Mouse (Mus musculus) midbrain, embryonic 13.5 days (tissue): Measurements from ENCODE around the gene Hivep3. TPM values are rescaled to one million over a fixed set of nuclear protein-coding genes. Genes with fewer than 3 reads are reported as not detected.

Experiments
- ATAC-seq: fragments of 200-750 bp; cut with Nextera tagmentation; 2 replicates; pipeline ENCODE4 v1.8.0; 2017; ENCODE audit warnings: mild to moderate bottlenecking, moderate TSS enrichment, moderate library complexity
- H3K27ac ChIP-seq: fragments of 300-500 bp; sonication (generic); 2 replicates; pipeline ENCODE4 v1.5.1; 2015; ENCODE audit warnings: inconsistent platforms, mild to moderate bottlenecking, moderate library complexity
- H3K27me3 ChIP-seq: fragments of 300-500 bp; sonication (generic); 2 replicates; pipeline ENCODE4 v1.6.1; 2015; ENCODE audit warnings: mild to moderate bottlenecking, inconsistent platforms
- H3K36me3 ChIP-seq: fragments of 300-500 bp; sonication (generic); 2 replicates; pipeline ENCODE4 v1.6.1; 2015; ENCODE audit warnings: mild to moderate bottlenecking, inconsistent platforms
- H3K4me1 ChIP-seq: fragments of 300-500 bp; sonication (generic); replicated peaks from 2 replicates; pipeline ENCODE4 v1.6.1; 2015; ENCODE audit warnings: inconsistent platforms
- H3K4me2 ChIP-seq: fragments of 300-500 bp; sonication (generic); replicated peaks from 2 replicates; pipeline ENCODE4 v1.6.1; 2015; ENCODE audit warnings: moderate library complexity, mild to moderate bottlenecking, inconsistent platforms
- H3K4me3 ChIP-seq: fragments of 300-500 bp; sonication (generic); replicated peaks from 2 replicates; pipeline ENCODE4 v1.5.1; 2015; ENCODE audit warnings: mild to moderate bottlenecking, inconsistent platforms
- H3K9ac ChIP-seq: fragments of 300-500 bp; sonication (generic); replicated peaks from 2 replicates; pipeline ENCODE4 v1.6.1; 2015; ENCODE audit warnings: mild to moderate bottlenecking, inconsistent platforms
- H3K9me3 ChIP-seq: fragments of 300-500 bp; sonication (generic); 2 replicates; pipeline ENCODE4 v1.6.1; 2016; ENCODE audit warnings: mild to moderate bottlenecking, inconsistent platforms
- WGBS: fragments of 180-500 bp; shearing (Covaris S2); methylation state at CpG from one replicate; pipeline ENCODE4 v1.1.7; 2015; 5-methylcytosine and 5-hydroxymethylcytosine counted together
- polyA plus RNA-seq: library from polyadenylated mRNA; unstranded; fragments of >200 nt; fragmentation: Nextera tagmentation; extraction: Ambion mirVana; gene quantifications from 2 replicates; pipeline ENCODE4 v1.2.1, GENCODE M21; 2015

Hivep3 gene
- polyA plus RNA-seq, 1 experiment from 2014 or later: 9.5 TPM

GRCm38 (mm10) chr4:119861001-119861400, 127.4 kb downstream of the Hivep3 start:
- Histone ChIP-seq H3K9me3 (no peaks in the 10 kb centered on the region), H3K27ac (no peak overlapping the region), H3K9ac (no peak overlapping the region), H3K27me3 (no peaks in the 10 kb centered on the region), H3K4me1 (peaks cover 5% of the 10 kb centered on the region; the same call in 1 of the 2 replicates), H3K4me2 (no peak overlapping the region), H3K4me3 (no peak overlapping the region), H3K36me3 (no peaks in the 10 kb centered on the region)
- WGBS: 71% methylated on average over 4 of the region's 4 CpGs
- no peak for ATAC-seq

GRCm38 (mm10) chr4:119865827-119866455, 132.4 kb downstream of the Hivep3 start:
- no peaks in the 10 kb centered on the region for H3K36me3 ChIP-seq
- 75% methylated on average over 3 of the region's 3 CpGs for WGBS

GRCm38 (mm10) chr4:119867132-119867531, 133.5 kb downstream of the Hivep3 start:
- H3K4me2 ChIP-seq: no peak overlapping the region
- WGBS: 94% methylated on average over 3 of the region's 3 CpGs

More at GRCm38 (mm10) chr4:119865827-119866455, 132.4 kb downstream of the Hivep3 start:
- no peak overlapping the region for H3K9ac ChIP-seq
- H3K4me3 ChIP-seq: no peak overlapping the region
- H3K4me1 ChIP-seq: peaks cover 3% of the 10 kb centered on the region; the same call in 1 of the 2 replicates
- no peak for ATAC-seq
- no peak overlapping the region for H3K4me2 ChIP-seq
- no peak overlapping the region for H3K27ac ChIP-seq
- H3K27me3 ChIP-seq: no peaks in the 10 kb centered on the region
- no peaks in the 10 kb centered on the region for H3K9me3 ChIP-seq

GRCm38 (mm10) chr4:119870411-119870810, 136.8 kb downstream of the Hivep3 start:
- H3K9ac ChIP-seq: no peak overlapping the region
- H3K27me3 ChIP-seq: no peaks in the 10 kb centered on the region
- H3K27ac ChIP-seq: no peak overlapping the region
- H3K36me3 ChIP-seq: no peaks in the 10 kb centered on the region
- H3K4me1 ChIP-seq: no peaks in the 10 kb centered on the region
- H3K4me2 ChIP-seq: no peak overlapping the region
- no peak overlapping the region for H3K4me3 ChIP-seq
- ATAC-seq: no peak
- no peaks in the 10 kb centered on the region for H3K9me3 ChIP-seq
- 86% methylated on average over 6 of the region's 6 CpGs for WGBS

More at GRCm38 (mm10) chr4:119867132-119867531, 133.5 kb downstream of the Hivep3 start:
- H3K9me3 ChIP-seq: no peaks in the 10 kb centered on the region
- H3K9ac ChIP-seq: no peak overlapping the region
- no peak overlapping the region for H3K4me3 ChIP-seq
- ATAC-seq: no peak
- no peaks in the 10 kb centered on the region for H3K36me3 ChIP-seq
- H3K27ac ChIP-seq: no peak overlapping the region
- H3K27me3 ChIP-seq: no peaks in the 10 kb centered on the region
- no peaks in the 10 kb centered on the region for H3K4me1 ChIP-seq

GRCm38 (mm10) chr4:119871441-119871840, 137.9 kb downstream of the Hivep3 start:
- no peak overlapping the region for H3K27ac ChIP-seq
- no peaks in the 10 kb centered on the region; the same call in 1 of the 2 replicates for H3K4me1 ChIP-seq
- no peaks in the 10 kb centered on the region for H3K9me3 ChIP-seq
- no peaks in the 10 kb centered on the region for H3K36me3 ChIP-seq
- WGBS: 90% methylated on average over 2 of the region's 2 CpGs
- no peak overlapping the region for H3K4me2 ChIP-seq
- H3K27me3 ChIP-seq: no peaks in the 10 kb centered on the region
- ATAC-seq: no peak
- no peak overlapping the region for H3K9ac ChIP-seq
- H3K4me3 ChIP-seq: no peak overlapping the region

GRCm38 (mm10) chr4:119871861-119872582, 138.4 kb downstream of the Hivep3 start:
- Histone ChIP-seq H3K36me3 (no peaks in the 10 kb centered on the region), H3K9ac (no peak overlapping the region), H3K4me3 (no peak overlapping the region), H3K4me1 (peaks cover 5% of the 10 kb centered on the region; the same call in 1 of the 2 replicates), H3K9me3 (no peaks in the 10 kb centered on the region), H3K27me3 (no peaks in the 10 kb centered on the region), H3K27ac (no peak overlapping the region), H3K4me2 (no peak overlapping the region)
- WGBS: 90% methylated on average over 10 of the region's 10 CpGs
- ATAC-seq: no peak

GRCm38 (mm10) chr4:119873935-119874334, 140.4 kb downstream of the Hivep3 start:
- H3K27me3 ChIP-seq: no peaks in the 10 kb centered on the region
- no peak overlapping the region for H3K27ac ChIP-seq
- H3K9ac ChIP-seq: no peak overlapping the region
- H3K4me3 ChIP-seq: no peak overlapping the region
- WGBS: 73% methylated on average over 6 of the region's 6 CpGs
- H3K4me2 ChIP-seq: no peak overlapping the region
- H3K9me3 ChIP-seq: no peaks in the 10 kb centered on the region
- H3K36me3 ChIP-seq: no peaks in the 10 kb centered on the region
- peaks cover 7% of the 10 kb centered on the region; the same call in 1 of the 2 replicates for H3K4me1 ChIP-seq
- ATAC-seq: no peak

GRCm38 (mm10) chr4:119875592-119875991, 142.0 kb downstream of the Hivep3 start:
- H3K4me2 ChIP-seq: no peak overlapping the region
- H3K9me3 ChIP-seq: no peaks in the 10 kb centered on the region
- H3K4me3 ChIP-seq: no peak overlapping the region
- peaks cover 12% of the 10 kb centered on the region; the same call in 1 of the 2 replicates for H3K4me1 ChIP-seq
- WGBS: 87% methylated on average over 2 of the region's 2 CpGs
- no peak overlapping the region for H3K9ac ChIP-seq
- no peak for ATAC-seq
- H3K27me3 ChIP-seq: no peaks in the 10 kb centered on the region
- no peaks in the 10 kb centered on the region for H3K36me3 ChIP-seq
- no peak overlapping the region for H3K27ac ChIP-seq

- H3K4me2 ChIP-seq: no peak overlapping the region
- H3K9ac ChIP-seq: no peak overlapping the region
- no peak overlapping the region for H3K27ac ChIP-seq
- WGBS: 66% methylated on average over 8 of the region's 8 CpGs
- no peak for ATAC-seq
- no peak overlapping the region for H3K4me3 ChIP-seq
- no peaks in the 10 kb centered on the region for H3K27me3 ChIP-seq
- no peaks in the 10 kb centered on the region for H3K36me3 ChIP-seq
- no peaks in the 10 kb centered on the region for H3K9me3 ChIP-seq
- peaks cover 12% of the 10 kb centered on the region; the same call in 1 of the 2 replicates for H3K4me1 ChIP-seq
Observed at GRCm38 (mm10) chr4:119876535-119877160, 143.1 kb downstream of the Hivep3 start.

GRCm38 (mm10) chr4:119878218-119878617, 144.6 kb downstream of the Hivep3 start:
- no peak for ATAC-seq
- peaks cover 15% of the 10 kb centered on the region for H3K4me1 ChIP-seq
- WGBS: 90% methylated on average over 5 of the region's 5 CpGs
- H3K36me3 ChIP-seq: no peaks in the 10 kb centered on the region
- H3K9me3 ChIP-seq: no peaks in the 10 kb centered on the region
- H3K9ac ChIP-seq: no peak overlapping the region
- no peak overlapping the region for H3K4me2 ChIP-seq
- no peak overlapping the region for H3K4me3 ChIP-seq
- H3K27ac ChIP-seq: no peak overlapping the region
- H3K27me3 ChIP-seq: no peaks in the 10 kb centered on the region

GRCm38 (mm10) chr4:119879671-119880070, 146.1 kb downstream of the Hivep3 start:
- ATAC-seq: no peak
- no peaks in the 10 kb centered on the region for H3K36me3 ChIP-seq
- H3K4me2 ChIP-seq: no peak overlapping the region
- no peaks in the 10 kb centered on the region for H3K27me3 ChIP-seq
- no peaks in the 10 kb centered on the region for H3K9me3 ChIP-seq
- H3K27ac ChIP-seq: no peak overlapping the region
- WGBS: 72% methylated on average over 5 of the region's 5 CpGs
- H3K9ac ChIP-seq: no peak overlapping the region
- peaks cover 15% of the 10 kb centered on the region for H3K4me1 ChIP-seq
- no peak overlapping the region for H3K4me3 ChIP-seq

GRCm38 (mm10) chr4:119880270-119880669, 146.7 kb downstream of the Hivep3 start:
- H3K27me3 ChIP-seq: no peaks in the 10 kb centered on the region
- 89% methylated on average over 7 of the region's 7 CpGs for WGBS
- no peak overlapping the region for H3K27ac ChIP-seq
- H3K36me3 ChIP-seq: no peaks in the 10 kb centered on the region
- H3K9me3 ChIP-seq: no peaks in the 10 kb centered on the region
- no peak overlapping the region for H3K4me3 ChIP-seq
- H3K4me1 ChIP-seq: peaks cover 15% of the 10 kb centered on the region
- no peak overlapping the region for H3K4me2 ChIP-seq
- no peak overlapping the region for H3K9ac ChIP-seq
- no peak for ATAC-seq
